Mouse (Mus musculus) kidney, adult 8-10 months (tissue): ENCODE measurements around the gene Dnmt3c.
"Not testable (repeated sequence)": the region's sequence is repeated elsewhere in the genome, so short reads cannot be mapped to it uniquely, and the experiment has no call there.

Experiments
- DNase-seq, 2 experiments: peaks; one replicate each; pipeline ENCODE4 v3.0.0; 2022

Dnmt3c gene

GRCm38 (mm10) chr2:153696352-153696751, at the start of gene Dnmt3c:
Gene Dnmt3c (plus strand): TSS chr2:153696652.
- no peak for DNase-seq

GRCm38 (mm10) chr2:153648773-153649297, 47.6 kb upstream of the Dnmt3c start:
- no peak for DNase-seq

- peak; percentile 38 to 39 for DNase-seq
Measured at GRCm38 (mm10) chr2:153649298-153650013, 47.0 kb upstream of the Dnmt3c start, which contains the start of gene Dnmt3b. Gene Dnmt3b (plus strand): TSS chr2:153649450.

GRCm38 (mm10) chr2:153650014-153650687, 46.3 kb upstream of the Dnmt3c start:
- DNase-seq = peak in 1 of 2 experiments; percentile 35

- no peak for DNase-seq
Measured at GRCm38 (mm10) chr2:153651681-153652080, 44.8 kb upstream of the Dnmt3c start.

- not testable (repeated sequence) for DNase-seq
Measured at GRCm38 (mm10) chr2:153657659-153658058, 38.8 kb upstream of the Dnmt3c start.

- DNase-seq = no peak
Measured at GRCm38 (mm10) chr2:153660616-153661015, 35.8 kb upstream of the Dnmt3c start.

- no peak for DNase-seq
Measured at GRCm38 (mm10) chr2:153665401-153665800, 31.1 kb upstream of the Dnmt3c start.

GRCm38 (mm10) chr2:153668754-153669376, 27.6 kb upstream of the Dnmt3c start:
- DNase-seq = peak in 1 of 2 experiments; percentile 40

- DNase-seq = no peak
Measured at GRCm38 (mm10) chr2:153670111-153670510, 26.3 kb upstream of the Dnmt3c start.

- no peak for DNase-seq
Measured at GRCm38 (mm10) chr2:153672619-153673018, 23.8 kb upstream of the Dnmt3c start.

- not testable (repeated sequence) for DNase-seq
Measured at GRCm38 (mm10) chr2:153675364-153675763, 21.1 kb upstream of the Dnmt3c start.

GRCm38 (mm10) chr2:153676944-153677343, 19.5 kb upstream of the Dnmt3c start:
- no peak for DNase-seq

- DNase-seq = no peak
Measured at GRCm38 (mm10) chr2:153677550-153677949, 18.9 kb upstream of the Dnmt3c start.

- DNase-seq = no peak
Measured at GRCm38 (mm10) chr2:153679959-153680358, 16.5 kb upstream of the Dnmt3c start.

GRCm38 (mm10) chr2:153693413-153693812, 3.0 kb upstream of the Dnmt3c start:
- not testable (repeated sequence) for DNase-seq

GRCm38 (mm10) chr2:153694462-153695085, 1.9 kb upstream of the Dnmt3c start:
- DNase-seq = peak in 1 of 2 experiments; percentile 47

GRCm38 (mm10) chr2:153703389-153703788, 6.9 kb downstream of the Dnmt3c start:
- no peak for DNase-seq

- no peak for DNase-seq
Measured at GRCm38 (mm10) chr2:153710701-153711330, 14.4 kb downstream of the Dnmt3c start.

GRCm38 (mm10) chr2:153712646-153713091, 16.2 kb downstream of the Dnmt3c start:
- no peak for DNase-seq

- DNase-seq = peak; percentile 8 to 11
Measured at GRCm38 (mm10) chr2:153713227-153713626, 16.8 kb downstream of the Dnmt3c start.

GRCm38 (mm10) chr2:153717861-153718260, 21.4 kb downstream of the Dnmt3c start:
- not testable (repeated sequence) for DNase-seq
